ENCODE assay signal across 19 mouse cellular contexts in the genomic region with DNA sequence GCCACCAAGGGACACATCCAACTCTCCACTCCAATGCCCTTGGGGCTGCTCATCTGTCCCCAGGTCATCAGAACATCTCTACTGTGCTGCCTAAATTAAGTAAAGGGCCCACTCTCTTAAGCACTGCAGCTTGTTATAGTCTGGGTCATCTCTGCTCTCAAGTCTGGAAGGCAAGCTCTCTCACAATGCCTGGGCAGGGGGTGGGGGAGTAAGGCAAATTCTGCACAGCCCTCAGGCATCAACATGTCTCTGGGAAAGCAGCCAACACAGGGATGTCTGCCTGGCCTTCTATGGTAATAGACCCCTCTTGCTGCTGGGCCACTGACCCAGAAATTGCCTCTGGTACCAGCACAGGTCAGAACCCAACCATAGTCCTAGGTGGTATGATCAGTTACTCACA.
DNase-seq lines count a peak whose midpoint lies in the region; ATAC-seq lines count a peak whose summit lies in the region.
"Had no signal": no experiment of that assay in that cellular context is flagged by ENCODE, and none has a peak within 500 bp of the region (broad histone marks: within the 10 kb centered on the region; RNA-seq: fewer than 3 reads in every experiment).

No protein-coding gene starts in this region.

- no peaks in the 10 kb centered on the region for H3K9me3 ChIP-seq in embryonic facial prominence, embryonic 15.5 days (replicated peaks)
- no peaks in the 10 kb centered on the region for H3K9me3 ChIP-seq in embryonic facial prominence, embryonic 10.5 days
- H3K9me3 ChIP-seq in heart, embryonic 10.5 days: no peaks in the 10 kb centered on the region
- H3K9me3 ChIP-seq: embryonic facial prominence, embryonic 12.5 days; forebrain, embryonic 10.5 days; forebrain, embryonic 12.5 days had no signal

- no peaks in the 10 kb centered on the region for H3K27me3 ChIP-seq in embryonic facial prominence, embryonic 15.5 days
- no peaks in the 10 kb centered on the region for H3K27me3 ChIP-seq in embryonic facial prominence, embryonic 10.5 days (replicated peaks; ENCODE audit: low read depth, poor library complexity, severe bottlenecking)
- H3K27me3 ChIP-seq in heart, embryonic 10.5 days (ENCODE audit: insufficient read depth, poor library complexity, severe bottlenecking): no peaks in the 10 kb centered on the region
- H3K27me3 ChIP-seq: embryonic facial prominence, embryonic 12.5 days; forebrain, embryonic 12.5 days had no signal

- no peak for DNase-seq in embryonic facial prominence, embryonic 10.5 days (ENCODE audit: low spot score)
- peak; percentile 69 for DNase-seq in heart, embryonic 10.5 days (ENCODE audit: low spot score)
- DNase-seq in heart, postnatal 10 days: no peak
- DNase-seq: adrenal gland, adult 2 months; adrenal gland, postnatal 10 days; adrenal gland, postnatal 25 days; cerebellum, adult 11-12 months; cerebellum, adult 2 months; cerebellum, adult 9-10 months; cerebellum, postnatal 14 days; cerebellum, postnatal 36 days; embryo, embryonic 11 days had no signal

- H3K4me1 ChIP-seq in embryonic facial prominence, embryonic 15.5 days: no peaks in the 10 kb centered on the region
- H3K4me1 ChIP-seq in embryonic facial prominence, embryonic 10.5 days: no peaks in the 10 kb centered on the region
- H3K4me1 ChIP-seq in heart, embryonic 10.5 days: no peaks in the 10 kb centered on the region
- H3K4me1 ChIP-seq: embryonic facial prominence, embryonic 12.5 days; forebrain, embryonic 10.5 days; forebrain, embryonic 12.5 days had no signal

- peak; percentile 43; the same call in 1 of the 2 replicates for ATAC-seq in embryonic facial prominence, embryonic 15.5 days (ENCODE audit: insufficient number of reproducible peaks, low FRiP score, low TSS enrichment, low read depth)
- ATAC-seq: forebrain, embryonic 14.5 days; forebrain, embryonic 16.5 days had no signal

- H3K9ac ChIP-seq in embryonic facial prominence, embryonic 15.5 days: no peak overlapping the region
- H3K9ac ChIP-seq: embryonic facial prominence, embryonic 12.5 days; forebrain, embryonic 12.5 days had no signal

- intact Hi-C loops in heart, postnatal 10 days (cut with DNase I): no loop called here

- H3K36me3 ChIP-seq in embryonic facial prominence, embryonic 15.5 days: no peaks in the 10 kb centered on the region
- no peaks in the 10 kb centered on the region for H3K36me3 ChIP-seq in embryonic facial prominence, embryonic 10.5 days (replicated peaks)
- H3K36me3 ChIP-seq in heart, embryonic 10.5 days: no peaks in the 10 kb centered on the region
- H3K36me3 ChIP-seq: embryonic facial prominence, embryonic 12.5 days; forebrain, embryonic 10.5 days; forebrain, embryonic 12.5 days had no signal

- H3K4me3 ChIP-seq in embryonic facial prominence, embryonic 15.5 days (replicated peaks): no peak overlapping the region
- H3K4me3 ChIP-seq in embryonic facial prominence, embryonic 10.5 days: no peak overlapping the region
- H3K4me3 ChIP-seq in heart, embryonic 10.5 days: no peak overlapping the region
- H3K4me3 ChIP-seq: embryonic facial prominence, embryonic 12.5 days; erythroblast, embryonic 14.5 days; forebrain, embryonic 10.5 days; forebrain, embryonic 12.5 days had no signal

- no peak overlapping the region for H3K4me2 ChIP-seq in embryonic facial prominence, embryonic 15.5 days (replicated peaks)
- H3K4me2 ChIP-seq: embryonic facial prominence, embryonic 12.5 days; forebrain, embryonic 12.5 days had no signal

- no peak overlapping the region for H3K27ac ChIP-seq in embryonic facial prominence, embryonic 15.5 days (replicated peaks)
- no peak overlapping the region for H3K27ac ChIP-seq in embryonic facial prominence, embryonic 10.5 days (replicated peaks)
- no peak overlapping the region for H3K27ac ChIP-seq in heart, embryonic 10.5 days
- H3K27ac ChIP-seq: embryonic facial prominence, embryonic 12.5 days; forebrain, embryonic 10.5 days; forebrain, embryonic 12.5 days had no signal
